Mouse (Mus musculus) CH12.LX (cell line): ENCODE results near the gene Atp5h. TPM values are rescaled to one million over a fixed set of nuclear protein-coding genes. Genes with fewer than 3 reads are reported as not detected.

Source experiments
- DNase-seq: peaks from one replicate; pipeline ENCODE4 v3.0.0-alpha.2; 2013; ENCODE audit errors: extremely low read depth
- H3K27ac ChIP-seq: 2 replicates; pipeline ENCODE4 v1.5.1; 2012; ENCODE audit warnings: low read depth, mild to moderate bottlenecking, control low read depth, moderate library complexity; ENCODE audit not compliant: insufficient read depth
- H3K27me3 ChIP-seq: replicated peaks from 2 replicates; pipeline ENCODE3; 2012; ENCODE audit warnings: inconsistent platforms
- H3K36me3 ChIP-seq, 2 experiments: replicated peaks in 1 of 2; 2 replicates each; pipeline versions ENCODE3 to v1.6.1; 2012; ENCODE audit warnings: inconsistent platforms in 1 of 2, low read length in 1 of 2, mild to moderate bottlenecking in 1 of 2, mixed read lengths in 1 of 2, moderate library complexity in 1 of 2; ENCODE audit not compliant: control insufficient read depth in 1 of 2, insufficient read depth in 1 of 2
- H3K4me1 ChIP-seq, 2 experiments: 2 replicates each; pipeline ENCODE4 v1.6.1; 2012; ENCODE audit warnings: inconsistent platforms in 1 of 2, moderate library complexity in 1 of 2; ENCODE audit not compliant: insufficient read depth in 2 of 2, control insufficient read depth in 1 of 2
- H3K4me2 ChIP-seq: 2 replicates; pipeline ENCODE4 v1.6.1; 2012; ENCODE audit warnings: low read depth, mild to moderate bottlenecking, control low read depth; ENCODE audit not compliant: poor library complexity, insufficient read depth, severe bottlenecking
- H3K4me3 ChIP-seq, 3 experiments: fragments of 150-350 bp in 1 of 3; sonication (generic) in 1 of 3; replicated peaks in 1 of 3; 2 replicates each; pipeline versions ENCODE3 to v1.5.1; 2011 to 2012; ENCODE audit warnings: low read depth in 2 of 3, low read length in 2 of 3, mild to moderate bottlenecking in 2 of 3, moderate library complexity in 2 of 3, control low read depth in 1 of 3, improper control_type of control experiment in 1 of 3, inconsistent platforms in 1 of 3, mixed read lengths in 1 of 3; ENCODE audit not compliant: poor library complexity in 1 of 3
- H3K79me2 ChIP-seq: replicated peaks from 2 replicates; pipeline ENCODE4 v1.6.1; 2012; ENCODE audit warnings: mild to moderate bottlenecking, moderate library complexity; ENCODE audit not compliant: control insufficient read depth, poor library complexity, insufficient read depth, severe bottlenecking; ENCODE audit errors: extremely low read depth
- H3K9ac ChIP-seq: 2 replicates; pipeline ENCODE4 v1.6.1; 2012; ENCODE audit warnings: low read depth, mild to moderate bottlenecking, control low read depth, moderate library complexity; ENCODE audit not compliant: insufficient read depth
- H3K9me3 ChIP-seq: replicated peaks from 2 replicates; pipeline ENCODE3; 2012; ENCODE audit warnings: low read length, inconsistent platforms, mixed read lengths
- CHD1 ChIP-seq: IDR thresholded peaks from 2 replicates; pipeline ENCODE4 v1.6.1; 2012; ENCODE audit warnings: low read depth, low read length, improper control_type of control experiment, inconsistent platforms
- CHD2 ChIP-seq: IDR thresholded peaks from 2 replicates; pipeline ENCODE4 v1.6.1; 2011; ENCODE audit warnings: low read length, improper control_type of control experiment
- CTCF ChIP-seq, 2 experiments: IDR thresholded peaks in 1 of 2; conservative IDR thresholded peaks in 1 of 2; 2 replicates each; pipeline ENCODE4 v1.5.1; 2011 to 2012; ENCODE audit warnings: low read depth in 2 of 2, low read length in 2 of 2, improper control_type of control experiment in 1 of 2, inconsistent platforms in 1 of 2, mild to moderate bottlenecking in 1 of 2, moderate library complexity in 1 of 2
- E2F4 ChIP-seq: IDR thresholded peaks from 2 replicates; pipeline ENCODE4 v1.6.1; 2011; ENCODE audit warnings: low read depth, low read length, improper control_type of control experiment; ENCODE audit not compliant: insufficient replicate concordance
- ELF1 ChIP-seq: IDR thresholded peaks from 2 replicates; pipeline ENCODE4 v1.6.1; 2014; ENCODE audit warnings: low read depth, mild to moderate bottlenecking, inconsistent platforms, low read length, improper control_type of control experiment
- EP300 ChIP-seq: IDR thresholded peaks from 2 replicates; pipeline ENCODE4 v1.6.1; 2011; ENCODE audit warnings: low read length, improper control_type of control experiment
- GABPA ChIP-seq: IDR thresholded peaks from 2 replicates; pipeline ENCODE4 v1.6.1; 2012; ENCODE audit warnings: low read depth, low read length, improper control_type of control experiment, inconsistent platforms; ENCODE audit not compliant: insufficient replicate concordance
- HCFC1 ChIP-seq: IDR thresholded peaks from 2 replicates; pipeline ENCODE4 v1.6.1; 2012; ENCODE audit warnings: low read depth, mild to moderate bottlenecking, inconsistent platforms, low read length, improper control_type of control experiment
- KAT2A ChIP-seq: IDR thresholded peaks from 2 replicates; pipeline ENCODE4 v1.6.1; 2012; ENCODE audit warnings: low read length, improper control_type of control experiment, inconsistent platforms; ENCODE audit not compliant: insufficient replicate concordance
- MAFK ChIP-seq: IDR thresholded peaks from 2 replicates; pipeline ENCODE4 v1.6.1; 2011; ENCODE audit warnings: low read length, improper control_type of control experiment; ENCODE audit not compliant: insufficient replicate concordance
- MAX ChIP-seq: IDR thresholded peaks from 2 replicates; pipeline ENCODE4 v1.6.1; 2011; ENCODE audit warnings: low read length, improper control_type of control experiment
- MAZ ChIP-seq: IDR thresholded peaks from 2 replicates; pipeline ENCODE4 v1.6.1; 2012; ENCODE audit warnings: low read depth, mild to moderate bottlenecking, inconsistent platforms, low read length, improper control_type of control experiment, moderate library complexity
- MEF2A ChIP-seq: IDR thresholded peaks from 2 replicates; pipeline ENCODE4 v1.6.1; 2014; ENCODE audit warnings: low read depth, mild to moderate bottlenecking, inconsistent platforms, low read length, improper control_type of control experiment, borderline replicate concordance
- MXI1 ChIP-seq: IDR thresholded peaks from 2 replicates; pipeline ENCODE4 v1.6.1; 2011; ENCODE audit warnings: mild to moderate bottlenecking, low read depth, low read length, improper control_type of control experiment
- NELFE ChIP-seq: IDR thresholded peaks from 2 replicates; pipeline ENCODE4 v1.6.1; 2011; ENCODE audit warnings: low read depth, low read length, improper control_type of control experiment
- POLR2AphosphoS2 ChIP-seq: IDR thresholded peaks from 2 replicates; pipeline ENCODE4 v1.6.1; 2011; ENCODE audit warnings: low read depth, low read length, improper control_type of control experiment
- RAD21 ChIP-seq: IDR thresholded peaks from 2 replicates; pipeline ENCODE4 v1.6.1; 2011; ENCODE audit warnings: low read depth, mild to moderate bottlenecking, low read length, improper control_type of control experiment, moderate library complexity
- TBP ChIP-seq: conservative IDR thresholded peaks from 2 replicates; pipeline ENCODE4 v1.6.1; 2011; ENCODE audit warnings: low read depth, low read length, improper control_type of control experiment
- USF1 ChIP-seq: IDR thresholded peaks from 2 replicates; pipeline ENCODE4 v1.6.1; 2014; ENCODE audit warnings: low read depth, mild to moderate bottlenecking, inconsistent platforms, low read length, improper control_type of control experiment
- USF2 ChIP-seq: conservative IDR thresholded peaks from 2 replicates; pipeline ENCODE4 v1.6.1; 2011; ENCODE audit warnings: low read depth, low read length, improper control_type of control experiment
- ZC3H11A ChIP-seq: IDR thresholded peaks from 2 replicates; pipeline ENCODE4 v1.6.1; 2012; ENCODE audit warnings: low read depth, mild to moderate bottlenecking, inconsistent platforms, low read length, improper control_type of control experiment
- ZKSCAN1 ChIP-seq: IDR thresholded peaks from 2 replicates; pipeline ENCODE4 v1.6.1; 2012; ENCODE audit warnings: low read depth, inconsistent platforms, low read length, improper control_type of control experiment, borderline replicate concordance
- ZMIZ1 ChIP-seq: IDR thresholded peaks from 2 replicates; pipeline ENCODE4 v1.6.1; 2012; ENCODE audit warnings: low read depth, mild to moderate bottlenecking, inconsistent platforms, low read length, improper control_type of control experiment
- dilution Hi-C: fragments of 300-500 bp; cut with MboI; formaldehyde crosslinking; loops from 2 replicates; pipeline ENCODE4 v1.14.3; 2020; ENCODE audit warnings: low sequenced_read_pairs; ENCODE audit not compliant: extremely low pct_unique_long_range_greater_than_20kb, extremely low pct_ligation_motif_present
- in situ Hi-C: fragments of 300-500 bp; cut with MboI; formaldehyde crosslinking; loops from 3 replicates; pipeline ENCODE4 v1.14.3; 2019; ENCODE audit warnings: low sequenced_read_pairs, low pct_ligation_motif_present, low pct_unique_long_range_greater_than_20kb, mixed read lengths
- polyA plus RNA-seq: library from polyadenylated mRNA; unstranded; fragments of >175 nt; gene quantifications from 2 replicates; pipeline ENCODE4 v1.2.1, GENCODE M21; 2012; ENCODE audit warnings: low read depth; ENCODE audit not compliant: insufficient read length
- total RNA-seq, 2 experiments: library from RNA; depleted of rRNA; stranded (reverse); fragments of 300-350 nt in 1 of 2; fragments of >200 nt in 1 of 2; gene quantifications; 2 replicates each; pipeline ENCODE4 v1.2.3; 2012 to 2014

The Atp5h gene
- total and polyA plus RNA-seq, 3 experiments = 500 to 711 (median 671) TPM

- H3K36me3 ChIP-seq = no peaks in the 10 kb centered on the region
- no peak overlapping the region for H3K4me3 ChIP-seq
- dilution Hi-C loops (no loop called here), in situ Hi-C loops (no loop called here)
- H3K79me2 ChIP-seq = no peaks in the 10 kb centered on the region
- no peaks in the 10 kb centered on the region for H3K9me3 ChIP-seq
- peaks cover 0 to 2% of the 10 kb centered on the region in 2 experiments; a peak in 1 of 4 replicates for H3K4me1 ChIP-seq
- peaks cover 68% of the 10 kb centered on the region for H3K27me3 ChIP-seq
- no peak for TF ChIP-seq ZMIZ1
- no peak for TF ChIP-seq EP300
- TF ChIP-seq MEF2A = no peak
- TF ChIP-seq TBP = no peak
- no peak for TF ChIP-seq ZC3H11A
- no peak for TF ChIP-seq NELFE
- TF ChIP-seq RAD21 = no peak
- TF ChIP-seq USF2 = no peak
- TF ChIP-seq CTCF (conservative IDR thresholded peaks at IDR 0.05 in 1 of 2, IDR thresholded peaks at IDR 0.05 in 1 of 2; ENCODE audit: low read depth in 2 of 2, low read length in 2 of 2) = no peak
- TF ChIP-seq E2F4 = no peak
- no peak for TF ChIP-seq KAT2A
- TF ChIP-seq HCFC1 = no peak
- TF ChIP-seq MAFK = no peak
- TF ChIP-seq ZKSCAN1 = no peak
- no peak for TF ChIP-seq ELF1
- TF ChIP-seq MXI1 = no peak
- TF ChIP-seq USF1 = no peak
- DNase-seq = no peak
- no peak overlapping the region for H3K9ac ChIP-seq
- no peak overlapping the region for H3K4me2 ChIP-seq
- no peak overlapping the region for H3K27ac ChIP-seq
These were observed 21.7 kb downstream of the Atp5h start for GRCm38 (mm10) chr11:115398085-115398484.

GRCm38 (mm10) chr11:115393721-115394325, 25.9 kb downstream of the Atp5h start:
- in situ Hi-C loops (no loop called here), dilution Hi-C loops (no loop called here)
- DNase-seq = no peak
- H3K9ac ChIP-seq = no peak overlapping the region
- H3K27ac ChIP-seq = no peak overlapping the region
- no peak overlapping the region for H3K4me3 ChIP-seq
- H3K9me3 ChIP-seq = peaks cover 3% of the 10 kb centered on the region
- H3K4me2 ChIP-seq = no peak overlapping the region
- no peaks in the 10 kb centered on the region for H3K36me3 ChIP-seq
- H3K4me1 ChIP-seq = no peaks in the 10 kb centered on the region
- no peak for TF ChIP-seq TBP
- TF ChIP-seq CHD1 = no peak
- no peak for TF ChIP-seq ZKSCAN1
- no peak for TF ChIP-seq MXI1
- no peak for TF ChIP-seq POLR2AphosphoS2
- no peak for TF ChIP-seq NELFE
- no peak for TF ChIP-seq MAX
- no peak for TF ChIP-seq EP300
- TF ChIP-seq GABPA = no peak
- no peak for TF ChIP-seq CHD2
- TF ChIP-seq MAZ = no peak
- H3K27me3 ChIP-seq = peaks cover 88% of the 10 kb centered on the region
- H3K79me2 ChIP-seq = no peaks in the 10 kb centered on the region
